Mouse (Mus musculus) embryonic stem cell, embryonic (primary cell): Measurements from ENCODE around the gene Cxcl14.

Source experiments
- CTCF ChIA-PET, 4 experiments: fragments of 300-600 bp in 2 of 4; fragments of 350-600 bp in 2 of 4; sonication (Branson Sonifier 250); formaldehyde crosslinking; loops; one replicate each; lab custom pipeline; 2022; ENCODE audit warnings: inconsistent platforms in 2 of 4; lab: Charles Lee
- POLR2A ChIA-PET, 4 experiments: fragments of 300-600 bp in 2 of 4; fragments of 350-600 bp in 2 of 4; sonication (Branson Sonifier 250); formaldehyde crosslinking; loops; one replicate each; lab custom pipeline; 2022; ENCODE audit warnings: antibody characterized with exemption in 4 of 4, inconsistent platforms in 1 of 4; lab: Charles Lee

Cxcl14 gene

DNA sequence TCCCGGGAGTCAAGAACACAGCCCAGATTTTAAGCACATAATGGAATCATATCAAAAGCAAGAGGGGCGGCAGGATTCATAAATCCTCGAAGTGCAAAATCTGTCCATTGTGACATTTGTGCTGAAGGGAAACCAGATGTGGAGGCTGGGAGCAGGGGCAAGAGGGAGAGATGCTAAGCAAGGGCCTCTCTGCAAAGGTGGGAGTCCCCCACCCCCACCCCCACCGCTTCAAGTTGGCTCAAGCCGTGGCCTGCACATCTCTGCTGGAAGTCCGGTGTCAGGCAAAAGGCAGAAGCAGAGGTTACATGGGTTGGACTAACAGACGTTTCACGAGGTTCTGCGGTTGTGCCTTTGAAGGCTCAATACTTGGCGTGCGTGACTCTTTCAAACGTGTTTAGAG, 8.7 kb upstream of the Cxcl14 start:
- ChIA-PET CTCF (interaction anchor here in 1 of 4 experiments (0.6 kb wide), 1 partner anchor 1599 kb away, joined by 4 read pairs; no protein-coding TSS in a partner anchor), POLR2A (no interaction called here)

DNA sequence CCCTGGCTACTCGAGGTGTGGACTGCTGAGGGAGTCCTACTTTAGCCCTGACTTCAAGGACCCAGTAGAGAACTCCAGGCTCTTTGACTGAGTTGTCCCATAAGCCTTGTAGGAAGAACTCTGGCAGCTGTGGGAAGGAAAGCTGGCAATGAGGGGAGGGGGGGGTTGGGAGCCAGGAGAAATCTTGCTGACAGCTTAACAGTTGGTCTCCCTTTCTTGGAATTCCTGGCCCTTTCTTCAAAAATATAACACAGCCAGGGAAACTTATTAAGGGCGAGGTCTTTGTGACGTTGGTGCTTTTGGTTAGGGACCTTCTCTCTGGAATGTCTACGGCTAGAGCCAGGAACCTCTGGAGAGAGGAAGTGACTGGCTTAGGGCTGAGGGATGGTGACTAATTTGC, 8.1 kb upstream of the Cxcl14 start:
- ChIA-PET POLR2A (interaction anchor here in 1 of 4 experiments (0.9 kb wide), 1 partner anchor 19 kb away, joined by 3 read pairs; no protein-coding TSS in a partner anchor), CTCF (interaction anchor here in 1 of 4 experiments (1.6 kb wide), 1 partner anchor 23 kb away, joined by 4 read pairs; no protein-coding TSS in a partner anchor)

DNA sequence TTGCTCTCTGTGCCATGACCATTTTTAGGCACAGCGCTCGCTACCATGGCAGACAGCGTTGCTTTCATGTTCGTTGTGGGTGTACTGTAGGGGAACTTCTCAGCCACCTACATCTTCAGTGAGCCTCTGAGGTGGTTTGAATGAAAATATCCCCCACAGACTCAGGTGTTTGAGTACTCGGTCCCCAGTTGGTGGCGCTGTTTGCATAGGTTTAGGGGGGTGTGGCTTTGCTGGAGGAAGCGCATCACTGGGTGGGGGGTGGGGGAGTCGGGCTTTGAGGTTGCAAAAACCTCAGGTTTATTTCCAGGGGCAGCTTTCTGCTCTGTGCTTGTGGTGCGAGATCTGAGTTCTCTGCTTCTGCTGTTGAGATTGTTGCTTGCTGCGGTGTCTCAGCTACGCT, 3.0 kb upstream of the Cxcl14 start:
- CTCF ChIA-PET, result interaction anchor here (0.6 to 1.3 kb wide), 6 partner anchors 9 to 961 kb away, joined by 3 to 6 read pairs (median 4); no protein-coding TSS in a partner anchor

DNA sequence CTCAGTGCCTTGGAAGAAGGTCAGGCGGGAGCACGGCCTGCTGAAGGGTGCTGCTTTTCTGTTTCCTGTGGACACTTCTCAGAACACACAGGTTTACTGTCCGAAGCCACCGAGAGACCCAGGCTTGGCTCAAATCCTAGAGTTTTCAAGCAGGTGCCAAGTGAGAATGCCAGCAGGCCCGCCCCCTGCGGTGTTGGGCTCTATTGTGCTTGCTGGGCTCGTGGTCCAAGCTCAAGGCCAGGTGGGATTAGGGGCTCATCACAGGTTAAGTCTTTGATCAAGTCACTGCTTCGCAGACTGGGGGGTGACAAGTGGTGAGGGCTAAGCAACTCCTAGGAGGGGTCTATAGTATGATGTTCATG, 289 bp upstream of the Cxcl14 start:
- ChIA-PET CTCF (interaction anchor here (0.6 to 1.9 kb wide), 11 partner anchors 17 to 362 kb away, joined by 3 to 8 read pairs (median 3); no protein-coding TSS in a partner anchor), POLR2A (interaction anchor here in 2 of 4 experiments (0.6 to 2.8 kb wide), 12 partner anchors 13 to 674 kb away, joined by 3 to 12 read pairs (median 4); partner anchors contain the start of genes Caml (in 1 of the 2) and Smad5 (in 1 of the 2))

More for the DNA sequence above, 3.0 kb upstream of the Cxcl14 start:
- POLR2A ChIA-PET, result interaction anchor here in 2 of 4 experiments (0.6 to 0.7 kb wide), 2 partner anchors 120 to 236 kb away, joined by 3 read pairs; no protein-coding TSS in a partner anchor

DNA sequence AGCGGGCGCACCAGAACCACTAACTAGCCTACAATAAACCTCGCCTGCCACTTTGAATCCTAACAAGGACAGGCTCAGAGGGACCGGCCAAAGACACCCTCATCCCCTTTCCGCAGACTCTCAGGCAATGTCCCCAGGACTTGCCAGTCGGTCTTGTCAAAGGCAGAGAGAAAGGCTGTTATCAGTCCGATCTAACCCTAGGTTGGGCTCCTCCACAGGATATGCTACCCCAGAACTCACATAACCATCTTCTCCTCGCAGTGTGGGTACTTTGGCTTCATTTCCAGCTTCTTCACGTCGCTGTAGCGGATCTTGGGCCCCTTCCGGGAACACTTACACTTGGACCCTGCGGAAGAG, 787 bp downstream of the Cxcl14 start:
- ChIA-PET POLR2A (interaction anchor here in 2 of 4 experiments (0.7 to 2.8 kb wide), 4 partner anchors 20 to 123 kb away, joined by 3 to 7 read pairs (median 5); partner anchors contain the start of gene Neurog1 (in 1 of the 2)), CTCF (interaction anchor here (0.6 to 1.9 kb wide), 11 partner anchors 16 to 363 kb away, joined by 3 to 8 read pairs (median 3); no protein-coding TSS in a partner anchor)

DNA sequence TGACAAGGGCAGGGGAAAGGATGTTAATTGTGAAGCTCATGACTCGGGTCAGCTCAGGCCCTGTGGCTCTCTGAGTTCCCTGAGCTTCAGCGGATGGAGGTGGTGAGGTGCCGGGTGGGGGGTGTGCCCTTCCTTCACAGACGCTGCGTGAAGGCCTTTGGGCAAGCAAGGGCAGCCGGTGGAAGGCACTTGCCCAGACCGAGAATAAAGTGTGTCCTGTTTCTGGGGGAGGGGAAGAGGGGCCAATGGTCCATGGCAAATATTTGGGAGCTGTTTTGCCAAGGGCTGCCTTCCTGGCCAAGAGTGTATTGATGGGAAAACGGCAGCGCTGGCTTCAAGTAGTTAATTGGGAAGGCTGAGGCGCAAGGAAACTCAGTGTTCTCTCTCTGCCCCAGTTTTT, 1.4 kb downstream of the Cxcl14 start:
- ChIA-PET CTCF (interaction anchor here in 1 of 4 experiments (0.8 kb wide), 1 partner anchor 15 kb away, joined by 3 read pairs; no protein-coding TSS in a partner anchor), POLR2A (interaction anchor here in 2 of 4 experiments (0.6 to 2.8 kb wide), 4 partner anchors 42 to 456 kb away, joined by 4 to 7 read pairs (median 5); partner anchors contain the start of gene Neurog1 (in 1 of the 2))

DNA sequence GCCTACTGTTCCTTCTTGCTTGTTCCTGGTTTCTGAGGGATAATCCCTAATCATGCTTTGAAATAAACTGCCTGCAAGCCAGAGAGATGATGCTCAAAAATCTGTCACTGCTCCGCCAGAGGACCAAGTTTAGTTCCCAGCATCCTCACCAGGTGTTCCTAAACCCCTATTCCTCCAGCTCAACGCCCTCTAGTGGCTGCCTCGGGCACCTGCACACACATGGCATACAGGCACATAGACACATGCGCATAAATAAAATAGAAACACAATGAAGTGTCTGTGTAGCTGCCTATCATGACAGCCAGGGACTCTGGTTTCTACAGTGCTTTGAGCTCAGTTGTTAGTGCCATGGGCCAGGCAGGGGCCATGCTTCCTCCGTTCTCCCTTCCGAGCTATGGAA, 6.4 kb downstream of the Cxcl14 start:
- POLR2A ChIA-PET, result interaction anchor here (1.0 to 1.6 kb wide), 8 partner anchors 10 to 143 kb away, joined by 3 to 6 read pairs (median 4); no protein-coding TSS in a partner anchor
- CTCF ChIA-PET, result interaction anchor here (0.6 to 4.0 kb wide), 43 partner anchors 8 to 979 kb away, joined by 3 to 36 read pairs (median 4); no protein-coding TSS in a partner anchor

DNA sequence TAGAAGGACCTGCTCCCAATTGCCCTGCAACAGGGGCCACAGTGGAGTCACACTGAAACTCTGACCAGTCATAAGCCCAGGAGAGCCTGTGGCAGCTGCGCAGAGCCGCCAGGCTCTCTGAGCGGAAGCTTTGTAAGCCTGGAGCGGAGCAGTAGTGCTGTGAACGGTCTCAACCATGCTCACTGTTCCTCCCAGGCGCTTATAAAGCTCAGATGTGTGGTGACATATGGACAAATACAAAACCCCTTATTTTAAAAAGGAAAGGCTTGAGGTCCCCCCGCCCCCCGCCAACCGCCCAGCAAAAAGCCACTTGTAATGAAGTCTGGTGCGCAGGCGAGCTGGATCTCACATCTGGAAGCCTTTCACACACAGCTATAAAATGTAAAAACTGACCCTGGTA, 7.1 kb downstream of the Cxcl14 start:
- ChIA-PET CTCF (interaction anchor here (0.7 to 4.0 kb wide), 33 partner anchors 8 to 980 kb away, joined by 3 to 36 read pairs (median 5); no protein-coding TSS in a partner anchor), POLR2A (interaction anchor here (0.6 to 1.6 kb wide), 11 partner anchors 9 to 272 kb away, joined by 3 to 6 read pairs (median 3); no protein-coding TSS in a partner anchor)

DNA sequence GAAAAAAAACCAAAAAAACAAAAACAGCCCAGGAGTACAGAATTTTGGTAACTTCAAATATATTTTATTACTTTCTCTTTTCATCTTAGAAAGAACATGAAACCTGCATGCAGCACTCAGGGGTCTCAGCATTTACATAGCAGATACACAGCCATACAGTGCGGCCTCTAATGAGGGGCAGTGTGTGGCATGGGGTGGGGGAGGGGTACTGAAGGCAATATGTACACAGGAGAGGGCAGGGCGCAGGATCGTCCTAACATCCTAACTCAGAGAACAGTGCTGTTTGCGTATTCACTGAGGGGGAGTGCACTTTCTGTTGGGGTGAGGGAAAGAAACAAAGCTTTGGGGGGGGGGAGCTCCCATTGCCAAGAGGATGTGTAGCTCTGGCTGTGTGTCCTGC, 7.8 kb downstream of the Cxcl14 start:
- CTCF ChIA-PET, result interaction anchor here (0.5 to 4.0 kb wide), 19 partner anchors 9 to 420 kb away, joined by 3 to 36 read pairs (median 6); no protein-coding TSS in a partner anchor
- POLR2A ChIA-PET, result interaction anchor here (0.6 to 1.6 kb wide), 7 partner anchors 8 to 133 kb away, joined by 3 to 6 read pairs (median 3); no protein-coding TSS in a partner anchor

DNA sequence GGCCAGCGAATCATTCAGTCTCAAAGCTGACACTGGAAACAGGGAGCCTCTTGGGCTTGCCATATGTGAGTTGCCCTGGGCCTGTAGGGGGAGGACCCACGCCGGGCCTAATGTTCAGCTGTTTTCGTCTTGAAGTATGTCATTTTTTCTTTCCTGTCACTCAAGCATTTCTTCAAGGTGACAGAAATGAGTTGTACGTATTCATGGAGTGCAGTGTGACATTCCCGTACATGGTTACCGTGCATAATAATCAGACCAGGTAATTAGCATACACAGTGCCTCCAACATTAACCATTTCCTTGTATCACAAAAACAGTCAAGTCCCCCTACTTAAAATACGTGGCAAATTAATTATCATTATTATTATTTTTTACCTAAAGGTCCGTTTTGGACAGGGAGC, 9.3 kb downstream of the Cxcl14 start:
- CTCF ChIA-PET, result interaction anchor here in 3 of 4 experiments (0.6 to 2.3 kb wide), 5 partner anchors 14 to 228 kb away, joined by 3 to 7 read pairs (median 4); no protein-coding TSS in a partner anchor
- POLR2A ChIA-PET, result interaction anchor here in 1 of 4 experiments (0.7 kb wide), 1 partner anchor 111 kb away, joined by 3 read pairs; no protein-coding TSS in a partner anchor

DNA sequence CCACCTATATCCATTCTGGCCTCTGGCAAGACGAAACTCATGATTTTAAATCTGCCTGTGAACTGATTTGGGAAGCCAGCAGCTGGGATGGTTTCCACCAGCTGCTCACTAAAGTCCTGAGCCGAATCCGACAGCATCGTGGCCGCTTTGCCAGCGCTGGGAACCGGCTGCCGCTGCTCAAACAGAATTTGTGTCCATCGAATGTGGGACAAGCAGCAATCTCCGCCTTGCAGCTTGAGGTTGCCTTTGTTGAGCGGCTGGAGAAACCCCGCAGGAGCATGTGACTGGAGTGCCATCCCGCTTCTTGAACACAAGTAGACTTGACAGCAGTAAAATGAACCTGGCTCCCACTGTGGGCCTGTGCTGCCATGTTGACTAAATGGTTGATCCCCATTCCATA, 13.0 kb downstream of the Cxcl14 start:
- CTCF ChIA-PET, result interaction anchor here in 3 of 4 experiments (0.5 to 5.8 kb wide), 10 partner anchors 8 to 147 kb away, joined by 3 to 174 read pairs (median 4); partner anchors contain the start of gene Gm3045 (in 1 of the 3)
- POLR2A ChIA-PET, result interaction anchor here in 3 of 4 experiments (0.6 to 1.4 kb wide), 5 partner anchors 13 to 239 kb away, joined by 3 to 7 read pairs (median 4); partner anchors contain the start of gene Cxcl14 (in 1 of the 3)

DNA sequence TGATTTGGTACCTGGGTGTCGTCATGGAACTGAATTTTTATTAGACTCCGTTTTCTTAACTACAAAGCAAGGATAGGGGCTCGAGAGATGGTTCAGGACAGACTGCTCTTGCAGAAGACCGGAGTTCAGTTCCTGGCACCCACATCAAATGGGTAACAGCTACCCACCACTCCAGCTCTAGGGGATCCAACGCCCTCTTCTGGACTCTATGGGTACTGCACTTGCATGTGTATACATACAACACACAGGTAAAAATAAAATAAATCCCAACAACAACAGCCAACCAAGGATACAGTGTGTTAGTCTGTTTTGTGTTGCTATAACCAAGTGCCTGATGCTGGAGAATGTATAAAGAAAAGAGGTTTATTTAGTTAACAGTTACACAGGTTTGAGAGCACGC, 16.0 kb downstream of the Cxcl14 start:
- POLR2A ChIA-PET, result interaction anchor here (0.6 to 2.4 kb wide), 13 partner anchors 9 to 163 kb away, joined by 3 to 11 read pairs (median 4); no protein-coding TSS in a partner anchor
- CTCF ChIA-PET, result interaction anchor here (0.6 to 5.8 kb wide), 50 partner anchors 9 to 526 kb away, joined by 3 to 174 read pairs (median 7); partner anchors contain the start of genes Cxcl14 (in 1 of the 4), Gm3045 (in 1 of the 4) and Slc25a48 (in 1 of the 4)

DNA sequence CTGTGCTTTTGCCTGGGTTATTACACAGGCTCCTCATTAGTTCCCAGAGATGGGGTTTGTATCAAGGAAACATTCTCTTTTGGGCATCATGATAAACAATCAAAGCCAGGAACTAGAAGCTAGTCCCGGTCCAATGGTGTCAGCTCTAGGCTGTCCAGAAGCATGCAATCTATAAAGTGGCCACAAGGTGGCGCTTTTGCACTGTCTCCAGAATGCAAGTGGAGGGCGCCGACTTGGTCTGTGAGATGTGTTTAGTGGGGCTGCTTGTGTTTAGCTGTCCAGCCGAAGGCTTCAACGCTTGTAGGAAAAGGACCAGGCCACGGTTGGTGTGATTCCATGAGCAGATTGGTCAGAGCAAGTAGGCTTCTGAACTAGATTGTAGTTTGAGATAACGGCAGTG, 16.9 kb downstream of the Cxcl14 start:
- ChIA-PET CTCF (interaction anchor here (0.5 to 5.8 kb wide), 115 partner anchors 8 to 990 kb away, joined by 3 to 174 read pairs (median 4); partner anchors contain the start of genes Cxcl14 (in 2 of the 4), Gm3045 (in 2 of the 4), Slc25a48 (in 2 of the 4) and Smad5 (in 1 of the 4)), POLR2A (interaction anchor here (0.6 to 2.4 kb wide), 19 partner anchors 9 to 163 kb away, joined by 3 to 11 read pairs (median 4); no protein-coding TSS in a partner anchor)

DNA sequence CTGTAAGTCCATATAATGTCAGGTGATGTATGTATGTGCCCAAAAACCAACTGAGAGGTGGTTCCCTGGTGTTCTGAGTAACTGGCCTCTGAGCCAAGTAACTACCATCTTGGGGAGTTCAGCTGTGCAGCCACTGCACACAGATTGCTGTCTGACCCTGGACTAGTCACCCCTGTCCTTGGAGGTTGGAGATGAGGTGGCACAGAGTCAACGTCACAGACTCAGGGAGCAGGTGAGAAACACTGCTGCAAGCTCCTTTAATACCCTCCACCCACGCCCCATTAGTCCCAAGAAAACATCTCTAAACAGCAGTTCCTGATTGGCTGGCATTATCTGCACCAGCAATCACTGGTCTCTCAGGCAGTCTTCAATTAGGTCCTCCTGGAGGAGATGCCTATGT, 21.2 kb downstream of the Cxcl14 start:
- CTCF ChIA-PET, result no interaction called here

DNA sequence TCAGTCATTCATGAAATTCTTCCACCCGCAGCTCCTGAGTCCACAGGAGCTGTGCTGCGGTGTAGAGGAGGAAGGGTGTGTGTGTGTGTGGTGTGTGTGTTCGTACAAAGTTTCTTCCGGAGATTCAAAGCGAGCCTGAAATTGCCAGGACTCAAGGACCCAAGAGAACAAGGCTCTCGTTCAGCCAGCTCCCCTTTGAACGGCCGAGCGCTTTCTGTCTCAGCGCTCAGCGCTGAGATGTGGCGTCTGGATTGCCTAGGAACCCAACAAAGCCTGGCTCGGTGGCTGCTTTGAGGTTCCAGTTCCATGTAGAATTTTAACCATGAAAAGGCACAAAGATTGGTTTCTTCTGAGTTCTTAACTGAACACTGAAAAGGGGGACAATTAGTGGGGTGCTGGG, 26.2 kb downstream of the Cxcl14 start:
- ChIA-PET POLR2A (interaction anchor here in 2 of 4 experiments (0.7 to 1.3 kb wide), 3 partner anchors 9 to 23 kb away, joined by 3 to 5 read pairs (median 4); no protein-coding TSS in a partner anchor), CTCF (interaction anchor here (0.7 to 2.8 kb wide), 9 partner anchors 9 to 169 kb away, joined by 3 to 11 read pairs (median 4); no protein-coding TSS in a partner anchor)

More for the DNA sequence above, 21.2 kb downstream of the Cxcl14 start:
- POLR2A ChIA-PET, result interaction anchor here in 1 of 4 experiments (0.6 kb wide), 1 partner anchor 1652 kb away, joined by 3 read pairs; no protein-coding TSS in a partner anchor

DNA sequence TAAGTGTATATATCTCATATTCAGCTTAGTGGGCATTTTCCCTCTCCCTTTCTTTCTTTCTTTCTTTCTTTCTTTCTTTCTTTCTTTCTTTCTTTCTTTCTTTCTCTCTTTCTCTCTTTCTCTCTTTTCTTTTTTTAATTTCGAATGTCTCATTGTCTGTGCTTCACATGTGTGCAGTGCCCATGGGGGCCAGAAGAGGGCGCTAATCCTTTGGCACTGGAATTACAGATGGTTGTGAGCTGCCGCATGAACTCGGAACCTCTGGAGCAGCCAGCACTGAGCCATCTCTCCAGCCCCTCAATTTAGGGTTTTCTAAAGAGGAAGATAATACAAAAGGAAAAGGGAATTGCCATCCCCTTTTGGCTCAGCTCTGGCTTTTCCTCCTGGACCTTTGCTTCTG, 29.0 kb downstream of the Cxcl14 start:
- POLR2A ChIA-PET, result interaction anchor here in 3 of 4 experiments (0.7 to 1.3 kb wide), 4 partner anchors 70 to 295 kb away, joined by 3 to 9 read pairs (median 4); no protein-coding TSS in a partner anchor
- CTCF ChIA-PET, result interaction anchor here (0.5 to 4.9 kb wide), 48 partner anchors 8 to 1024 kb away, joined by 3 to 88 read pairs (median 5); partner anchors contain the start of gene Cxcl14 (in 2 of the 4)

DNA sequence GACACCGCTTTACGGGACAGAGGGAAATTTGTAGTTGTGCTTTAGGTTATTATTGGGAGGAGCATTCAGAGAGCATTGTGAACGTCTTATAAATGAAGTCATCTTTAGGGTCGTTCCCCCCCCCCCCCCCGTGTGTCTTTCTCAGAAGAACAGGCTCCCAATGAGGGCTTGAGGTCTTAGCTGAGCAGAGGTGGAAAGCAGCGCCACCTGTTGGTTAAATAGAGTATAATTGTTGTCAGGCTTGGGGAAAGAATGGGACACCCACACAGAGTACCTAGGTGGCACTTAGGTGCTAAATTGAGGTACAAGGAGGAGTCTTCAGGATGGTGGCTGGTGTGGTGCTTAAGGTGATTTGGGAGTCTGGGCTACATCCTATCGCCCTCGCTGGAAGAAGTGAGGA, 29.9 kb downstream of the Cxcl14 start:
- ChIA-PET POLR2A (interaction anchor here in 3 of 4 experiments (0.6 to 1.4 kb wide), 9 partner anchors 14 to 487 kb away, joined by 3 to 5 read pairs (median 3); no protein-coding TSS in a partner anchor), CTCF (interaction anchor here (0.6 to 4.9 kb wide), 70 partner anchors 8 to 1658 kb away, joined by 3 to 88 read pairs (median 4); partner anchors contain the start of gene Neurog1 (in 1 of the 4))
